Mouse (Mus musculus) splenic B cell, adult 2 months (primary cell): ENCODE measurements around the gene Trim38.
"Not testable (repeated sequence)": the region's sequence is repeated elsewhere in the genome, so short reads cannot be mapped to it uniquely, and the experiment has no call there.

Source experiments
- DNase-seq: peaks from one replicate; pipeline ENCODE4 v3.0.0-alpha.2; 2011; ENCODE audit warnings: low read depth, low spot score
- H3K27me3 ChIP-seq: 2 replicates; pipeline ENCODE4 v1.6.1; 2012; ENCODE audit warnings: mild to moderate bottlenecking, low read length, moderate library complexity, mixed read lengths; ENCODE audit not compliant: control insufficient read depth, poor library complexity, insufficient read depth, severe bottlenecking
- H3K36me3 ChIP-seq: 2 replicates; pipeline ENCODE4 v1.6.1; 2012; ENCODE audit warnings: mild to moderate bottlenecking, low read length, moderate library complexity, mixed read lengths; ENCODE audit not compliant: control insufficient read depth, poor library complexity, insufficient read depth, severe bottlenecking

Trim38 gene

GRCm38 (mm10) chr13:23740910-23741309 is 28.8 kb upstream of the Trim38 start:
- DNase-seq = no peak
- Histone ChIP-seq H3K36me3 (0 out of 2 replicates have a peak, but pooled peaks cover 2% of the 10 kb centered on the region), H3K27me3 (no peaks in the 10 kb centered on the region)

GRCm38 (mm10) chr13:23742007-23742406 is 27.7 kb upstream of the Trim38 start:
- DNase-seq = no peak
- Histone ChIP-seq H3K36me3 (0 out of 2 replicates have a peak, but pooled peaks cover 2% of the 10 kb centered on the region), H3K27me3 (no peaks in the 10 kb centered on the region)

- Histone ChIP-seq H3K27me3 (no peaks in the 10 kb centered on the region), H3K36me3 (0 out of 2 replicates have a peak, but pooled peaks cover 2% of the 10 kb centered on the region)
- no peak for DNase-seq
These were observed 26.5 kb upstream of the Trim38 start for GRCm38 (mm10) chr13:23743215-23743614.

GRCm38 (mm10) chr13:23743963-23744362 is 25.8 kb upstream of the Trim38 start:
- no peak for DNase-seq
- Histone ChIP-seq H3K27me3 (no peaks in the 10 kb centered on the region), H3K36me3 (0 out of 2 replicates have a peak, but pooled peaks cover 2% of the 10 kb centered on the region)

- DNase-seq = no peak
- Histone ChIP-seq H3K36me3 (0 out of 2 replicates have a peak, but pooled peaks cover 2% of the 10 kb centered on the region), H3K27me3 (no peaks in the 10 kb centered on the region)
These were observed 25.0 kb upstream of the Trim38 start for GRCm38 (mm10) chr13:23744421-23745380.

- no peaks in the 10 kb centered on the region for H3K27me3 ChIP-seq
- DNase-seq = peak; percentile 92
- H3K36me3 ChIP-seq = 0 out of 2 replicates have a peak, but pooled peaks cover 2% of the 10 kb centered on the region
These were observed 24.1 kb upstream of the Trim38 start, which contains the start of gene Hist1h3c for GRCm38 (mm10) chr13:23745381-23746161. Hist1h3c (minus strand) TSS chr13:23745602.

- H3K27me3 ChIP-seq = not testable (repeated sequence)
- peak; percentile 94 for DNase-seq
These were observed 23.3 kb upstream of the Trim38 start, which contains the start of gene Hist1h2bb for GRCm38 (mm10) chr13:23746201-23747080. Hist1h2bb (plus strand) TSS chr13:23746734.

GRCm38 (mm10) chr13:23747081-23747891 is 22.4 kb upstream of the Trim38 start:
- peak; percentile 37 for DNase-seq
- H3K27me3 ChIP-seq = no peaks in the 10 kb centered on the region
- H3K36me3 ChIP-seq = 0 out of 2 replicates have a peak, but pooled peaks cover 1% of the 10 kb centered on the region

More at GRCm38 (mm10) chr13:23746201-23747080, 23.3 kb upstream of the Trim38 start, which contains the start of gene Hist1h2bb:
- H3K36me3 ChIP-seq = not testable (repeated sequence)

- no peak for DNase-seq
- Histone ChIP-seq H3K27me3 (no peaks in the 10 kb centered on the region), H3K36me3 (no peaks in the 10 kb centered on the region)
These were observed 21.8 kb upstream of the Trim38 start for GRCm38 (mm10) chr13:23747892-23748288.

GRCm38 (mm10) chr13:23749563-23750121 is 20.1 kb upstream of the Trim38 start:
- no peak for DNase-seq
- no peaks in the 10 kb centered on the region for H3K36me3 ChIP-seq
- H3K27me3 ChIP-seq = no peaks in the 10 kb centered on the region

- DNase-seq = peak; percentile 80
- H3K36me3 ChIP-seq, H3K27me3 ChIP-seq: not testable (repeated sequence)
These were observed 18.8 kb upstream of the Trim38 start, which contains the start of gene Hist1h2ab for GRCm38 (mm10) chr13:23750839-23751477. Hist1h2ab (plus strand) TSS chr13:23751126.

GRCm38 (mm10) chr13:23751478-23751956 is 18.2 kb upstream of the Trim38 start:
- DNase-seq = peak; percentile 47

More at GRCm38 (mm10) chr13:23751478-23751956, 18.2 kb upstream of the Trim38 start:
- Histone ChIP-seq H3K27me3 (no peaks in the 10 kb centered on the region), H3K36me3 (no peaks in the 10 kb centered on the region)
